Mouse (Mus musculus): ENCODE measurements around the gene Srsf1.

- no peak for TF ChIP-seq CTCF (IDR thresholded peaks at IDR 0.05; ENCODE audit: borderline replicate concordance, extremely low read depth, insufficient read depth, insufficient read length)
- no peak for TF ChIP-seq POLR2A (IDR thresholded peaks at IDR 0.05; ENCODE audit: borderline replicate concordance, extremely low read depth, insufficient read depth, insufficient read length, poor library complexity, severe bottlenecking)
Measured at GRCm38 (mm10) chr11:88027391-88028035, 19.7 kb upstream of the Srsf1 start.

Measured in brain, embryonic 14.5 days (tissue).